Mouse (Mus musculus): ENCODE measurements at regions not wholly inside any gene's neighbourhood (a gene's known extent, or its start where the extent isn't known, plus 50 kb on each side); places are given as distances from the start of the nearest gene placed in this dataset.

DNA sequence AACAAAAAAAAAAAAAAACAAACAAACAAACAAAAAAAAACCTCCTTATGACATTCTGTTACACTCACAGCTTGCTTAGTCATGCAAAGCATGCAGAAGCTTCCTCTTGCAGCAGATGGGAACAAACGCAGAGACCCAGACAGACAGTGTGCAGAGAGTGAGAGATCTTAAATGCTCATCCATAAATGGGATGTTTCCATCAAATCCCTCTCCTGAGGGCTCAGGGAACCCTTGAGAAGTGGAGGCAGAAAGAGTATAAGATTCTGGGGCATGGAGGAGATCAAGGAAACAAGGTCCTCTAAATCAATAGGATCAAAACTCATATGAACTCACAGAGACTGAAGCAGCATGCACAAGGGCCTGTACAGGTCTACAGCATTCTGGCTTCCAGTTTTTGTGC is 52.5 kb downstream of the Adm start:
- DNase-seq (ENCODE audit: low spot score in 2 of 2), result no peak

- no peak for DNase-seq (ENCODE audit: low spot score in 2 of 2)
Observed at GRCm38 (mm10) chr7:110682911-110683310, 55.5 kb downstream of the Adm start.

- DNase-seq (ENCODE audit: low spot score in 2 of 2), result no peak
Observed at GRCm38 (mm10) chr7:110688884-110689681, 61.6 kb downstream of the Adm start.

GRCm38 (mm10) chr7:110690241-110690640 is 62.8 kb downstream of the Adm start:
- DNase-seq (ENCODE audit: low spot score in 2 of 2), result no peak

DNA sequence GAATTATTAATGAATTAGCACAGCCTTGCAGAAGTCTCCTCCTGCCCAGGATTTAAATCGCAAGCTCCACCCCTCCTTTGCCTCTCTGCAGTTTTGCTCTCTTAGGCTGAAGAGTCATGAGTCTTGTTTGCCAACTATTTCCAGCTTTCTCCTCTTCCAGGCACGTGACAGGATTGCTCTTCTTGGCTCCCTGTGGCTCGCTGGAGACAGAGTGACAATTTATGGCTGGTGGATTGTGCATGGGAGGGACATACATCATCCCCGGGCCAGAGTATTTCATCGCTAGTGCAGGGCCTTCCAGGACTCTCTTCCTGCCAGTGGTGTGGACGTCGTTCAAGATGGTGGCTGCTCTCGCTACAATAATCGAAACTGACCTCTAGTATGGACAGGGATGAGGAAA is 63.4 kb downstream of the Adm start:
- DNase-seq (ENCODE audit: low spot score in 2 of 2), result no peak

DNA sequence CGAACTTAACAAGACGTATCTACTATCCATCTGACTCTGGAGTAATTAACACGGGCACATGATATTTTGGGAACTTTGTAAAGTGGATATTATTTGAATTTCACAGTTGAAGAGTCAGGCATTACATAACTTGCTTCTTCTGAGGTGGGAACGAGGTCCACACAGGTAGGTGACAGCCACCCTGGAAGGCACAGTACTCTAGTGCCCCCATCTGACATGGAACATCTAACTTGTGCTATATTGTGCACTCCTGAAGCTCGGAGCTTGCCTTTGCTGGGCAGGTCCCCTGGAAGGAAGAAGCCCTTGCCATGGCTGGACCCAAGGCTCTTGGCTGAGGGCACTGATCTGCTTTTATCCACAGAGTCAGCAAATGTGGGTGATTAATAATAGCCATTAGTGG is 66.8 kb downstream of the Adm start:
- no peak for DNase-seq (ENCODE audit: low spot score in 2 of 2)

GRCm38 (mm10) chr7:110695729-110696128 is 68.3 kb downstream of the Adm start:
- no peak for DNase-seq (ENCODE audit: low spot score in 2 of 2)

GRCm38 (mm10) chr7:110698211-110699153 is 69.5 kb upstream of the Ampd3 start:
- no peak for DNase-seq (ENCODE audit: low spot score in 2 of 2)

DNA sequence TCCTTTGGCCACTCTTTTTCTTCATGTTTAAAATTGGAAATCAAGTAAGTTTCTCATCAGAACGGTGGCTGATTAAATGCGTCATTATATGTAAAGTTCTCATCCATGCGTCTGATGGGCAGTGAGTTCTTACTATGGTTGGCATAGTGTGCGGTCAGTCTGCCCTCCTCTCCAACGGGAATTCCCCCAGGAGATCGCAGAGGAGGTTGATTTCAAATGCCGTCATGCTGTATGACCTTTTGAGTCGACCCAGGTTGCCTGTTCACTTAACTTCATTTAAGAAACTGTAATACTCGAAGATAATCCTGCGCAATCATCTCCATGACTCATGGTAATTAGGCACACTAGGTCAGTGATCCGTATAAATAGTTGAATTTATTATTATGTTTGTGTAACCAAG is 68.4 kb upstream of the Ampd3 start:
- no peak for DNase-seq (ENCODE audit: low spot score in 2 of 2)

DNA sequence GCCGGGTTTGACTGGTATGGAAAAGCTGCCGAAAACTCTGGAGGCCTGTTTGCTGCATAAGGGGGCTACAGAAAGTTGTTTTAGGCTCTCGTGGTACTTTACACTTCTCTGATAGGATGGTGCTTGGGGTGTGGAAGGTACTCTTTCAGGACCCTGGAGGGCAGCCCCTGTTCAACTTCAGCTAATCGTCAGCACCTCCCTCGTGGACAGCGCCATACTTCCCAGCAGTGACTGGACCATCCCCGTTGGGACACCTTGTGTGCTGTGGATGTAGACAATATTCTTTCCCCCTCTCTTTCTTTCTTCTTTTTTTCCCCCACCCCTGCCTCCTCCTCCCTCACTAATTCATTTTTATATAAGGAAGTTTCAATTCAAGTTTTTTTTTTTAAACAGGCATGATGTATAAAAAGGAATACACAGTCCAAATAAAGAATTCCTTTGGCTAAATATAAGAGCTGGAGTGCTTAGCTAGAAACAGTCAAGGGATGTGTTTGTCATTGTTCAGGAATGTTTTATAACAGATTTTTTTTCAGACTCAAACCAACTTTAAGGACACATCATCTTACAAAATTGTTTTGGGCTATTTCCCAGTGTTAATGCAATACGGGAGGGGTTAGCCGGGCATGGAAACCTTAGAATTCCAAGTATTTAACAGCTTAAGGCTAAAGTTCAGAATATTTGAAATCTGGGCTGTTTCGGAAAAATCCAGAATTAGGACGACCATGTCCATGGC is 66.2 kb upstream of the Ampd3 start:
- no peak for DNase-seq (ENCODE audit: low spot score in 2 of 2)

GRCm38 (mm10) chr7:110702414-110702783 is 65.6 kb upstream of the Ampd3 start:
- no peak for DNase-seq (ENCODE audit: low spot score in 2 of 2)

- DNase-seq (ENCODE audit: low spot score in 2 of 2), result no peak
Observed at GRCm38 (mm10) chr7:110705311-110706000, 62.5 kb upstream of the Ampd3 start.

DNA sequence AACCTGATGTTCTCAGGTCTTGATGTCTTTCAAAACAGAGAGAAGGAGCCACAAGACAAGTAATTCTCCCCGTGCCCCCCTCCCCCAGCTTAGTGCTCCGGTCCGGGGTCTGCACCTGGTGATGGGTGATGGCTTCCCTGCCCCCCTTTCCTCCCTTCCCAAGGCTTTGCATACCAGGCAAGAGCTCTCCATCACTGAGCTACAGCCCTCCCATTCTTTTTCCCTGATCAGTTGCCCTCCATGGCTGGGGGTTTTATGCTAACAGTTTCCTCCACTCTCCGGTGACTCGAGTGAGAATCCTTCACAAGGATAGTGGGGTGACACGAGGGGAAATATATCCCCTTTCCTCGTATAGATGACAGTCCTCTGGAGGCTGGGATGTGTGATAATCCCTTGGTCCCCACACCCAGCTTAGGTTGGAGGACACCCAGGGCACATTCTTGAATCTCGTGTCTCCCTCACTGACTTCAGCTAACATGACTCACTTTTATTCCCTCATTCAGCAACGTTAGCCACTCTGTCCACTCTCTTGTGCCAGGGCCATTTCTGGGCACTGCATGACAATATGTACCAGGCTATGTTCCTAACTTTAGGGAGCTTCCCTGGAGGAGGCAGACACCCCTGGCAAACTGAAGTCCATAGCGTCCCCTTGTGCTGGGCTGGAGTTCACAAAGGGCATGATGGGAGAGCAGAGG is 61.9 kb upstream of the Ampd3 start:
- no peak for DNase-seq (ENCODE audit: low spot score in 2 of 2)

GRCm38 (mm10) chr7:110706696-110707087 is 61.3 kb upstream of the Ampd3 start:
- no peak for DNase-seq (ENCODE audit: low spot score in 2 of 2)

DNA sequence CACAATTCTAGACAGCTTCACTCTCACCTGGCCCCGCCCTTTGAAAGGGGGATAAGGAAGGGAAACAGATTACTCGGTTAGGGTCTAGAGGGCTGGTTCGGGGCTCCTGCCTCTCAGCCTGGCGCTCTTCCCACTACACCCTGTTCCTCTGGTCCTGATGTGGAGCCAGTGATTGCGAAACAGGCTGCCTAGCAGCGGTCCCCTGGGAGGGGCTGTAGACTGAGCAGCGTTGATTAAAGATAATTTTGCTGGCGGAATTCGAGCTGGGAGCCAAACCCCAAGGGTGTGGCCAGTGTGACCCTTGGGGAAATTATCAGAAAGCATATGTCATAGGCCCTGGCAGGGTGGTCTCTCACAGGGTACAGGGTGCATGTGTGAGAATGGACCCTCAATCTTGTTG is 59.9 kb upstream of the Ampd3 start:
- DNase-seq (ENCODE audit: low spot score in 2 of 2), result no peak

DNA sequence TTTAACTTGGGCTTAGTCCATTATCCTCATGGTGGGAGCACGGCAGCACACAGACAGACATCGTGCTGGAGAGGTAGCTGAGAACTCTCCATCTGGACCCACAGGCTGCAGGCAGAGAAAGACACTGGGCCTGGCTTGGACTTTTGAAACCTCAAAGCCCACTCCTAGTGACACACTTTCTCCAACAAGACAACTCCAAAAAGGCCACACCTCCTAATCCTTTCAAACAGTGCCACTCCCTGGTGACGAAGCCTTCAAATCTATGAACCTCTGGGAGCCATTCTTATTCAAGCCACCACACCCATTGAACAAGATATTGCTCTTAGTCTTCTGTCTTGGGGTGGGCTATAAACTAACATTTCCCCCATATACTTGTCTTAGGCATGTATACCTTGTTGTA is 59.2 kb upstream of the Ampd3 start:
- DNase-seq (ENCODE audit: low spot score in 2 of 2), result no peak

DNA sequence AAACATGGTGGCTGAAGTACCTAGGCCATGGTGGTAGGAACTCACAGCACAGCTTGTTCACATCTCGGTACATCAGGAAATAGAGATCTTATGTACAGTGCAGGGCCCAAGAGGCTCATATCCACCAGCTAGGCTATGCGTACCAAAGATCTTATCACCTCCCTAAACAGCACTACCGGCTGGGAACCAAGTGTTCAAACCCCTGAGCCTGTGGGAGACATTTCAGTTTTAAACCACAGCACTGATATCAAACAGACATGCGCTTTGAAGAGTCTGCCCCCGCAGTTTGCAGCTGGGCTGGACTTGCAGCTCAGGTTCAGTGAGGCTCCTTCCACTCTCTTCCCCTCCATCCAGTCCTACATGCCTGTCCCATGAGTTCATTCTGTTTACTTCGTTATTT is 58.4 kb upstream of the Ampd3 start:
- no peak for DNase-seq (ENCODE audit: low spot score in 2 of 2)

- no peak for DNase-seq (ENCODE audit: low spot score in 2 of 2)
Observed at GRCm38 (mm10) chr7:110710256-110710962, 57.6 kb upstream of the Ampd3 start.

GRCm38 (mm10) chr7:110713661-110714060 is 54.3 kb upstream of the Ampd3 start:
- DNase-seq (ENCODE audit: low spot score in 2 of 2), result no peak

- DNase-seq (ENCODE audit: low spot score in 2 of 2), result peak in 1 of 2 experiments; percentile 26
Observed at GRCm38 (mm10) chr7:110715110-110715509, 52.9 kb upstream of the Ampd3 start.

Data from layer of hippocampus, adult 8-10 months (tissue).